Mouse (Mus musculus) E14TG2a.4 (cell line): ENCODE results near the gene Dusp14.

Experiments used
- CTCF ChIP-seq: conservative IDR thresholded peaks from 2 replicates; pipeline ENCODE4 v1.5.1; 2014; ENCODE audit warnings: low read length
- POU5F1 ChIP-seq: IDR thresholded peaks from 2 replicates; pipeline ENCODE4 v1.6.1; 2014; ENCODE audit warnings: low read length, borderline replicate concordance

DNA sequence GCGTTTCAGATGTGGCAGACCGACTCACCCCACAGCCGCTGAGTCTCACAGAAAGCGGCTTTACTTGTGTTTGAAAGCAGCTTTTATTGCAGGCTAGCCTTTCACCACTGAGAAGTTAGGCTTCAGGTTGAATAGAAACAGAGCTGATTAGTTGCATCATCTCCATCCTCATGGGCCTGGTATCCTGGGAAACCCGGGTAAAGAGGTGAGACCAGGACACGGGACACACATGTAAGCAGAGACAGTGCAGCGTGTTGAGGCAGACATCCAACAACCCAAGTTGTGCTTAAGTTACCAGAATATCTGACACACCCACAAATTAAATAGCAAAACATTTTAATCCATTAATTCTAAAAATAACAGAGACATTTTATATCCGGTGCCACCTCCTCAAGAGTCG is 9.5 kb upstream of the Dusp14 start:
- TF ChIP-seq POU5F1: no peak
- no peak for TF ChIP-seq CTCF
